Mouse (Mus musculus): ENCODE measurements at regions not wholly inside any gene's neighbourhood (a gene's known extent, or its start where the extent isn't known, plus 50 kb on each side); places are given as distances from the start of the nearest gene placed in this dataset.

DNA sequence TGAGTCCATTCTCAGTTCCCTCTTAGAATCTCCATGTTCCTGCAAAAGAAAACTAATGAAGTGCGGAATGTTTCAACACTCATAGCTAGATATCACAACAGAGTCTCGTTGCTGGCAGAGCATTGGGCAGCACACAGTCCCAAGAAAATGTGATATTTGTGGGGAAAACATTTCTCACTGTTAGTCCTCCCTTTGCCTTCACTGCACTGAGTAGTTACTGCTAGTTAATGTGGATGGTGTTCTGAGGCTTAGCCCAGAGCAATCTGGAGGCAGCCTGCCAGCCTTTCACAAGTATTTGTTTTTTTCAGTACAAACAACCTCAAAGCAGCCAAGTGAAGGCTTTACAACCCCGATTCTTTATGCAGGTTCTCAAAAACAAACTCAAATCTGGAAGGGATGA is 197.2 kb downstream of the Fam76b start:
- Histone ChIP-seq H3K27me3 (ENCODE audit: control insufficient read depth, insufficient read depth, low read length) (no peaks in the 10 kb centered on the region), H3K9ac (replicated peaks) (no peak overlapping the region), H3K9me3 (ENCODE audit: control insufficient read depth, low read length) (no peaks in the 10 kb centered on the region), H3K4me3 (ENCODE audit: insufficient read depth in 1 of 2, low read depth in 2 of 2, low read length in 2 of 2) (no peak overlapping the region), H3K4me2 (ENCODE audit: low read depth) (no peak overlapping the region), H3K27ac (no peak overlapping the region), H3K4me1 (replicated peaks; ENCODE audit: control insufficient read depth in 2 of 2, insufficient read depth in 2 of 2, low read length in 1 of 2) (no peaks in the 10 kb centered on the region), H3K36me3 (replicated peaks; ENCODE audit: control insufficient read depth, insufficient read depth, low read depth) (no peaks in the 10 kb centered on the region)
- 37% methylated on average over 3 of the region's 3 CpGs for WGBS (ENCODE audit: insufficient replicate concordance)
- no peak for TF ChIP-seq CTCF (IDR thresholded peaks at IDR 0.05; ENCODE audit: low read depth)
- no peak for TF ChIP-seq EP300 (IDR thresholded peaks at IDR 0.05; ENCODE audit: low read depth)
- ATAC-seq (ENCODE audit: insufficient read depth): no peak
- no peak for DNase-seq (ENCODE audit: low read depth in 3 of 3, low spot score in 3 of 3)

DNA sequence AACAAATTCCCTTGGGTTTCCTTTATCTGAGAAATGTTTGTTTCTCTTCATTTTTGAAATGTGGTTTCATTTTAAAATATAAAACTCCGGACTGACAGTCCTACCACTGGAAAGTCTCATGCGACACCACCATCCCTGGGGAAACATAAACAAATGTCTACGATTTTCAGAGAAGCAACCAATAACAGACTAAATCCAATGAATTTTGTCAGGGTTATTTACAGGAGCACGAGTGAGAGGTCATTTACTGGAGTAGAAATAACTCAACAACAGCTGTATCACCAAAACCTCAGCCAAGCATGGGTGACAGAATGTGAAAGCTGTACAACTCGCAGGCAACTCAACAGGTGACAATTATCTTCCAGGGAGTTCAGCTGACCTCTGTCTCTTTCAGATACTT is 200.5 kb downstream of the Fam76b start:
- WGBS (ENCODE audit: insufficient replicate concordance): 60% methylated on average over 5 of the region's 5 CpGs
- Histone ChIP-seq H3K27me3 (ENCODE audit: control insufficient read depth, insufficient read depth, low read length) (no peaks in the 10 kb centered on the region), H3K36me3 (replicated peaks; ENCODE audit: control insufficient read depth, insufficient read depth, low read depth) (no peaks in the 10 kb centered on the region), H3K27ac (no peak overlapping the region), H3K9ac (replicated peaks) (no peak overlapping the region), H3K4me2 (ENCODE audit: low read depth) (no peak overlapping the region), H3K4me3 (ENCODE audit: insufficient read depth in 1 of 2, low read depth in 2 of 2, low read length in 2 of 2) (no peak overlapping the region), H3K4me1 (replicated peaks; ENCODE audit: control insufficient read depth in 2 of 2, insufficient read depth in 2 of 2, low read length in 1 of 2) (no peaks in the 10 kb centered on the region), H3K9me3 (ENCODE audit: control insufficient read depth, low read length) (no peaks in the 10 kb centered on the region)
- no peak for TF ChIP-seq EP300 (IDR thresholded peaks at IDR 0.05; ENCODE audit: low read depth)
- TF ChIP-seq CTCF (IDR thresholded peaks at IDR 0.05; ENCODE audit: low read depth): no peak
- ATAC-seq (ENCODE audit: insufficient read depth): no peak
- DNase-seq (ENCODE audit: low read depth in 3 of 3, low spot score in 3 of 3): no peak

GRCm38 (mm10) chr9:14031358-14032047 is 204.0 kb downstream of the Fam76b start:
- ATAC-seq (ENCODE audit: insufficient read depth): no peak
- no peaks in the 10 kb centered on the region for H3K4me1 ChIP-seq (replicated peaks; ENCODE audit: control insufficient read depth in 2 of 2, insufficient read depth in 2 of 2, low read length in 1 of 2)
- no peak overlapping the region for H3K4me3 ChIP-seq (ENCODE audit: insufficient read depth in 1 of 2, low read depth in 2 of 2, low read length in 2 of 2)
- H3K9me3 ChIP-seq (ENCODE audit: control insufficient read depth, low read length): no peaks in the 10 kb centered on the region
- H3K27me3 ChIP-seq (ENCODE audit: control insufficient read depth, insufficient read depth, low read length): no peaks in the 10 kb centered on the region
- H3K36me3 ChIP-seq (replicated peaks; ENCODE audit: control insufficient read depth, insufficient read depth, low read depth): no peaks in the 10 kb centered on the region
- no peak for DNase-seq (ENCODE audit: low read depth in 3 of 3, low spot score in 3 of 3)
- H3K9ac ChIP-seq (replicated peaks): no peak overlapping the region
- no peak overlapping the region for H3K4me2 ChIP-seq (ENCODE audit: low read depth)
- no peak overlapping the region for H3K27ac ChIP-seq
- 62% methylated on average over 6 of the region's 6 CpGs for WGBS (ENCODE audit: insufficient replicate concordance)
- TF ChIP-seq CTCF (IDR thresholded peaks at IDR 0.05; ENCODE audit: low read depth): no peak
- TF ChIP-seq EP300 (IDR thresholded peaks at IDR 0.05; ENCODE audit: low read depth): no peak

GRCm38 (mm10) chr9:14032048-14032362 is 204.5 kb downstream of the Fam76b start:
- Histone ChIP-seq H3K4me2 (ENCODE audit: low read depth) (no peak overlapping the region), H3K27me3 (ENCODE audit: control insufficient read depth, insufficient read depth, low read length) (no peaks in the 10 kb centered on the region), H3K9me3 (ENCODE audit: control insufficient read depth, low read length) (no peaks in the 10 kb centered on the region), H3K4me1 (replicated peaks; ENCODE audit: control insufficient read depth in 2 of 2, insufficient read depth in 2 of 2, low read length in 1 of 2) (no peaks in the 10 kb centered on the region), H3K27ac (no peak overlapping the region), H3K9ac (replicated peaks) (no peak overlapping the region), H3K4me3 (ENCODE audit: insufficient read depth in 1 of 2, low read depth in 2 of 2, low read length in 2 of 2) (no peak overlapping the region), H3K36me3 (replicated peaks; ENCODE audit: control insufficient read depth, insufficient read depth, low read depth) (no peaks in the 10 kb centered on the region)
- no peak for DNase-seq (ENCODE audit: low read depth in 3 of 3, low spot score in 3 of 3)
- no peak for TF ChIP-seq EP300 (IDR thresholded peaks at IDR 0.05; ENCODE audit: low read depth)
- TF ChIP-seq CTCF (IDR thresholded peaks at IDR 0.05; ENCODE audit: low read depth): no peak
- no peak for ATAC-seq (ENCODE audit: insufficient read depth)
- 61% methylated on average over 1 of the region's 1 CpGs for WGBS (ENCODE audit: insufficient replicate concordance)

DNA sequence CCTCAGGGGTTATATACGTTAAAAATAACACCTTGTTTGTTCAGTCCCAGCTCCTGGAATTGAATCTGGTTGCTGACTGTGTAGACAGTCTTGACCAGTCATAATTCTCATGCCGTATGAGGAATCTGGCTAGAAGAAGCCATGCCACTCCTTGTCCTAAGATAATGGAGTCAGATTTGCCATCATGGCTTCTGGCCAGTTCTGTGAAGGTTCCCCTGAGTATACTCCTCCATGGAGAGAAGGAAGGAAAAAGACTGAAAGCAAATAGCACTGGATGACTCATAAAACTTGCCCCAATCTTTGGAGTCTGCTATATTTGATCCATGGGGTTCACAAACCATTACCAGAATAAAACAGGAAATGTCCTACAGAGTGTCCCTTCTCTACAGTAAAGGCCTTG is 208.0 kb downstream of the Fam76b start:
- H3K9me3 ChIP-seq (ENCODE audit: control insufficient read depth, low read length): no peaks in the 10 kb centered on the region
- DNase-seq (ENCODE audit: low read depth in 3 of 3, low spot score in 3 of 3) (no peak), ATAC-seq (ENCODE audit: insufficient read depth) (no peak)
- H3K4me1 ChIP-seq (replicated peaks; ENCODE audit: control insufficient read depth in 2 of 2, insufficient read depth in 2 of 2, low read length in 1 of 2): no peaks in the 10 kb centered on the region
- no peak overlapping the region for H3K9ac ChIP-seq (replicated peaks)
- H3K27me3 ChIP-seq (ENCODE audit: control insufficient read depth, insufficient read depth, low read length): no peaks in the 10 kb centered on the region
- 53% methylated on average over 2 of the region's 2 CpGs for WGBS (ENCODE audit: insufficient replicate concordance)
- H3K4me2 ChIP-seq (ENCODE audit: low read depth): no peak overlapping the region
- no peak overlapping the region for H3K4me3 ChIP-seq (ENCODE audit: insufficient read depth in 1 of 2, low read depth in 2 of 2, low read length in 2 of 2)
- no peaks in the 10 kb centered on the region for H3K36me3 ChIP-seq (replicated peaks; ENCODE audit: control insufficient read depth, insufficient read depth, low read depth)
- TF ChIP-seq EP300 (IDR thresholded peaks at IDR 0.05; ENCODE audit: low read depth) (no peak), CTCF (IDR thresholded peaks at IDR 0.05; ENCODE audit: low read depth) (no peak)
- H3K27ac ChIP-seq: no peak overlapping the region

Measured in liver, embryonic 14.5 days (tissue).